8 mouse cellular contexts compared by ENCODE assay signal in genomic region chr8:71700493-71701269, GRCm38 (mm10). TPM values are rescaled to one million over a fixed set of nuclear protein-coding genes. Genes with fewer than 3 reads are reported as not detected.
A peak's percentile ranks its signal among the peaks of the same experiment; 100 is the strongest.
DNase-seq lines count a peak whose midpoint lies in the region; ATAC-seq and TF ChIP-seq lines count a peak whose summit lies in the region.

No protein-coding gene starts in this region.

- no peaks in the 10 kb centered on the region for H3K9me3 ChIP-seq in kidney, embryonic 14.5 days (ENCODE audit: control insufficient read depth, low read length)

- H3K9ac ChIP-seq in kidney, embryonic 14.5 days (ENCODE audit: low read depth, low read length), result 0 out of 2 replicates have a peak overlapping the region, but pooled peaks have one; percentile 37

- peaks cover 4% of the 10 kb centered on the region for H3K4me1 ChIP-seq in kidney, embryonic 14.5 days (ENCODE audit: control insufficient read depth, insufficient read depth, low read length)
- H3K4me1 ChIP-seq in cerebellum, adult 2 months (ENCODE audit: control insufficient read depth, insufficient read depth, low read length), result no peaks in the 10 kb centered on the region

- ATAC-seq in kidney, embryonic 14.5 days (ENCODE audit: low FRiP score, low TSS enrichment), result 0 out of 2 replicates have a peak, but pooled peaks have one; percentile 21

- peaks cover 50% of the 10 kb centered on the region for H3K27me3 ChIP-seq in kidney, embryonic 14.5 days (ENCODE audit: control insufficient read depth, insufficient read depth, low read length)
- H3K27me3 ChIP-seq in cerebellum, adult 2 months (ENCODE audit: control insufficient read depth, insufficient read depth, low read length), result no peaks in the 10 kb centered on the region; the same call in 1 of the 2 replicates

- H3K79me2 ChIP-seq in macrophage (ENCODE audit: inconsistent target), result no peaks in the 10 kb centered on the region

- WGBS in kidney, embryonic 14.5 days, result 3% methylated on average over 29 of the region's 29 CpGs
- WGBS in macrophage (ENCODE audit: missing documents), result 29% methylated on average over 27 of the region's 29 CpGs
- WGBS in cerebellum, adult 2 months, result 17% methylated on average over 29 of the region's 29 CpGs

- H3K36me3 ChIP-seq in kidney, embryonic 14.5 days (ENCODE audit: control insufficient read depth, insufficient read depth, low read length), result no peaks in the 10 kb centered on the region
- H3K36me3 ChIP-seq in macrophage (ENCODE audit: inconsistent target), result no peaks in the 10 kb centered on the region

- H3K4me2 ChIP-seq in kidney, embryonic 14.5 days (replicated peaks; ENCODE audit: low read depth, low read length), result peak overlapping the region; percentile 34; the same call in 1 of the 2 replicates

- TF ChIP-seq POLR2A in cerebellum, adult 2 months (IDR thresholded peaks at IDR 0.05; ENCODE audit: borderline replicate concordance, insufficient read depth, low read length), result no peak

- peak overlapping the region; percentile 26 for H3K4me3 ChIP-seq in kidney, embryonic 14.5 days (ENCODE audit: low read length)
- H3K4me3 ChIP-seq in macrophage (ENCODE audit: inconsistent target), result peak overlapping the region; percentile 84
- H3K4me3 ChIP-seq in cerebellum, adult 2 months (replicated peaks; ENCODE audit: insufficient read depth, low read depth, low read length), result no peak overlapping the region

- no peak overlapping the region for H3K27ac ChIP-seq in kidney, embryonic 14.5 days (ENCODE audit: low read depth, low read length)
- 0 out of 2 replicates have a peak overlapping the region, but pooled peaks have one; percentile 21 for H3K27ac ChIP-seq in macrophage
- no peak overlapping the region for H3K27ac ChIP-seq in cerebellum, adult 2 months (ENCODE audit: insufficient read depth, low read length)

- no peak for DNase-seq in kidney, adult 8-10 months
- peak; percentile 59 to 73 for DNase-seq in heart, adult 9 months (ENCODE audit: low spot score in 2 of 2)
- peak; percentile 53 for DNase-seq in kidney, postnatal 14 days
- no peak for DNase-seq in left cerebral cortex, postnatal 36 days (ENCODE audit: low spot score in 2 of 2)
- no peak for DNase-seq in thymus, postnatal 4 days
- no peak for DNase-seq in cerebellum, adult 2 months

- intact Hi-C loops in left cerebral cortex, postnatal 36 days (cut with DNase I), result no loop called here

- TF ChIP-seq CTCF in cerebellum, adult 2 months (IDR thresholded peaks at IDR 0.05; ENCODE audit: borderline replicate concordance, insufficient read depth, low read depth, low read length), result no peak

RNA-seq across cellular contexts. Expression of gene B3gnt3, which starts 0.9 kb away (rescaled TPM):
- polyA plus RNA-seq in kidney, embryonic 14.5 days (2014; fragmentation: Nextera tagmentation; extraction: Ambion mirVana), result 1.1 and 1.6 TPM in 2 replicates
- 1 to 10 TPM in 19 of 26 experiments, under 1 TPM in 7; 0.61 to 8.4 (median 2.5) TPM for total RNA-seq in macrophage (2018; cell fraction: chromatin; rRNA removed)
- total RNA-seq in macrophage (2018; cell fraction: cytosol; rRNA removed), result 10 to 100 TPM in 21 of 26 experiments, 1 to 10 TPM in 5; 7.2 to 23.9 (median 12.5) TPM
- total RNA-seq in macrophage (2018; cell fraction: nucleus; rRNA removed), result 10 to 100 TPM in 19 of 26 experiments, 1 to 10 TPM in 7; 5.3 to 26.2 (median 11.7) TPM
- polyA plus RNA-seq in macrophage (2018), result 13.1 to 16.5 TPM (median 14.2 TPM) in 3 replicates
- total RNA-seq in left cerebral cortex, postnatal 36 days (2021), result under 1 TPM; 0.52 to 0.75 TPM
- 0.44 and 0.48 TPM in 2 replicates for polyA plus RNA-seq in cerebellum, adult 2 months (2012; rRNA removed)

RNA-seq across cellular contexts. Expression of gene Insl3, which starts 11.7 kb away (rescaled TPM):
- polyA plus RNA-seq in kidney, embryonic 14.5 days (2014; fragmentation: Nextera tagmentation; extraction: Ambion mirVana), result 1.2 TPM in 1 of 2 replicates, not detected in the other
- 10 to 100 TPM in 13 of 26 experiments, 1 to 10 TPM in 11, not detected in 2; 1.6 to 26.2 (median 11.1) TPM for total RNA-seq in macrophage (2018; cell fraction: chromatin; rRNA removed)
- total RNA-seq in macrophage (2018; cell fraction: cytosol; rRNA removed), result 1 to 10 TPM in 25 of 26 experiments, under 1 TPM in 1; 0.52 to 4.9 (median 2.7) TPM
- total RNA-seq in macrophage (2018; cell fraction: nucleus; rRNA removed), result 10 to 100 TPM in 13 of 26 experiments, 1 to 10 TPM in 12, not detected in 1; 2.2 to 17.4 (median 10.0) TPM
- 0.64 to 0.95 TPM (median 0.93 TPM) in 3 replicates for polyA plus RNA-seq in macrophage (2018)
- 1 to 10 TPM in 1 of 2 experiments, under 1 TPM in 1; 0.59 to 1.9 TPM for total RNA-seq in left cerebral cortex, postnatal 36 days (2021)
- polyA plus RNA-seq in cerebellum, adult 2 months (2012; rRNA removed), result 0.65 and 2.1 TPM in 2 replicates

RNA-seq across cellular contexts. Expression of gene Jak3, which starts 24.6 kb away (rescaled TPM):
- polyA plus RNA-seq in kidney, embryonic 14.5 days (2014; fragmentation: Nextera tagmentation; extraction: Ambion mirVana), result 3.0 and 5.2 TPM in 2 replicates
- 100 to 1,000 TPM in 9 of 26 experiments, 10 to 100 TPM in 17; 25.5 to 167 (median 88.0) TPM for total RNA-seq in macrophage (2018; cell fraction: chromatin; rRNA removed)
- total RNA-seq in macrophage (2018; cell fraction: cytosol; rRNA removed), result 10 to 100 TPM; 13.3 to 32.3 (median 20.1) TPM
- 10 to 100 TPM; 20.0 to 60.6 (median 43.9) TPM for total RNA-seq in macrophage (2018; cell fraction: nucleus; rRNA removed)
- 10.8 to 16.4 TPM (median 11.3 TPM) in 3 replicates for polyA plus RNA-seq in macrophage (2018)
- total RNA-seq in left cerebral cortex, postnatal 36 days (2021), result 1 to 10 TPM; 4.0 to 5.5 TPM
- polyA plus RNA-seq in cerebellum, adult 2 months (2012; rRNA removed), result 3.6 and 3.9 TPM in 2 replicates

RNA-seq across cellular contexts. Expression of gene Fcho1, which starts 24.8 kb away (rescaled TPM):
- polyA plus RNA-seq in kidney, embryonic 14.5 days (2014; fragmentation: Nextera tagmentation; extraction: Ambion mirVana), result 5.5 and 6.5 TPM in 2 replicates
- 10 to 100 TPM; 13.6 to 90.1 (median 57.2) TPM for total RNA-seq in macrophage (2018; cell fraction: chromatin; rRNA removed)
- 10 to 100 TPM in 13 of 26 experiments, 1 to 10 TPM in 13; 7.6 to 13.2 (median 10.2) TPM for total RNA-seq in macrophage (2018; cell fraction: cytosol; rRNA removed)
- 10 to 100 TPM in 24 of 26 experiments, 1 to 10 TPM in 2; 7.8 to 36.0 (median 18.9) TPM for total RNA-seq in macrophage (2018; cell fraction: nucleus; rRNA removed)
- 5.0 to 6.2 TPM (median 5.8 TPM) in 3 replicates for polyA plus RNA-seq in macrophage (2018)
- 100 to 1,000 TPM; 156 to 193 TPM for total RNA-seq in left cerebral cortex, postnatal 36 days (2021)
- polyA plus RNA-seq in cerebellum, adult 2 months (2012; rRNA removed), result 108 and 115 TPM in 2 replicates

RNA-seq across cellular contexts. Expression of gene Unc13a, which starts 29.1 kb away (rescaled TPM):
- 0.50 and 0.53 TPM in 2 replicates for polyA plus RNA-seq in kidney, embryonic 14.5 days (2014; fragmentation: Nextera tagmentation; extraction: Ambion mirVana)
- total RNA-seq in macrophage (2018; cell fraction: chromatin; rRNA removed), result 10 to 100 TPM in 9 of 26 experiments, 1 to 10 TPM in 17; 4.0 to 18.7 (median 8.1) TPM
- 1 to 10 TPM in 12 of 26 experiments, under 1 TPM in 14; 0.41 to 1.9 (median 0.99) TPM for total RNA-seq in macrophage (2018; cell fraction: cytosol; rRNA removed)
- total RNA-seq in macrophage (2018; cell fraction: nucleus; rRNA removed), result 1 to 10 TPM; 1.2 to 9.0 (median 3.7) TPM
- polyA plus RNA-seq in macrophage (2018), result 0.98 to 1.4 TPM (median 1.4 TPM) in 3 replicates
- 100 to 1,000 TPM; 278 to 328 TPM for total RNA-seq in left cerebral cortex, postnatal 36 days (2021)
- polyA plus RNA-seq in cerebellum, adult 2 months (2012; rRNA removed), result 97.3 and 110 TPM in 2 replicates

Comparison
In these comparisons a context has a peak if more than half of its experiments do, and no peak if none do; other contexts are left out.
1. DNase-seq: peak in heart, adult 9 months (2 of 2) and kidney, postnatal 14 days (single experiment); none in kidney, adult 8-10 months (0 of 2), left cerebral cortex, postnatal 36 days (0 of 2), thymus, postnatal 4 days (single experiment) and cerebellum, adult 2 months (0 of 2).